Mouse (Mus musculus) CH12F3 (cell line): ENCODE measurements around the gene Rbm8a2.

ENCODE experiments used
- in situ Hi-C: fragments of 300-500 bp; cut with MboI; formaldehyde crosslinking; loops from 2 replicates; pipeline ENCODE4 v1.14.3; 2020; ENCODE audit warnings: low sequenced_read_pairs

Gene Rbm8a2

GRCm38 (mm10) chr1:175936282-175936737 is 42.6 kb downstream of the Rbm8a2 start:
- in situ Hi-C loops: loop anchor here (25.0 kb wide), 2 partner anchors 776 to 926 kb away; no protein-coding TSS in a partner anchor

GRCm38 (mm10) chr1:175931391-175931790 is 47.5 kb downstream of the Rbm8a2 start:
- in situ Hi-C loops: loop anchor here (25.0 kb wide), 2 partner anchors 781 to 931 kb away; no protein-coding TSS in a partner anchor
